Mouse (Mus musculus) thymus, adult 18-20 months (tissue): ENCODE data around the gene Brwd1.
"Not testable (repeated sequence)": the region's sequence is repeated elsewhere in the genome, so short reads cannot be mapped to it uniquely, and the experiment has no call there.

Experiments
- DNase-seq, 2 experiments: peaks; one replicate each; pipeline ENCODE4 v3.0.0; 2022; ENCODE audit warnings: mixed read lengths in 2 of 2

Gene Brwd1

GRCm38 (mm10) chr16:95967455-95967854, 114.9 kb downstream of the Brwd1 start:
- no peak for DNase-seq

- no peak for DNase-seq
These were observed 117.8 kb downstream of the Brwd1 start for GRCm38 (mm10) chr16:95964427-95965023.

GRCm38 (mm10) chr16:95961484-95961883, 120.8 kb downstream of the Brwd1 start:
- DNase-seq = not testable (repeated sequence)

GRCm38 (mm10) chr16:95960689-95961088, 121.6 kb downstream of the Brwd1 start:
- not testable (repeated sequence) for DNase-seq

- DNase-seq = no peak
These were observed 124.2 kb downstream of the Brwd1 start for GRCm38 (mm10) chr16:95958080-95958479.

- DNase-seq = no peak
These were observed 125.7 kb downstream of the Brwd1 start for GRCm38 (mm10) chr16:95956618-95957017.

GRCm38 (mm10) chr16:95955716-95956346, 126.5 kb downstream of the Brwd1 start:
- no peak for DNase-seq

GRCm38 (mm10) chr16:95954341-95954740, 128.0 kb downstream of the Brwd1 start:
- DNase-seq = no peak

GRCm38 (mm10) chr16:95953159-95953650, 129.1 kb downstream of the Brwd1 start:
- no peak for DNase-seq

GRCm38 (mm10) chr16:95951471-95951870, 130.9 kb downstream of the Brwd1 start:
- DNase-seq = no peak

GRCm38 (mm10) chr16:95945389-95946311, 136.7 kb downstream of the Brwd1 start:
- peak; percentile 53 to 68 for DNase-seq

GRCm38 (mm10) chr16:95943186-95943585, 139.1 kb downstream of the Brwd1 start:
- no peak for DNase-seq
